Mouse (Mus musculus) C2C12 (cell line): Measurements from ENCODE around the gene Cipc. TPM values are rescaled to one million over a fixed set of nuclear protein-coding genes. Genes with fewer than 3 reads are reported as not detected.

Experiments used
- H3K27me3 ChIP-seq: one replicate; pipeline ENCODE4 v1.6.1; 2011; ENCODE audit not compliant: control insufficient read depth, insufficient read depth, insufficient read length
- H3K36me3 ChIP-seq: one replicate; pipeline ENCODE4 v1.6.1; 2011; ENCODE audit not compliant: control insufficient read depth, insufficient read depth
- H3K4me3 ChIP-seq: one replicate; pipeline ENCODE4 v1.5.1; 2011; ENCODE audit warnings: mild to moderate bottlenecking, control low read depth; ENCODE audit not compliant: poor library complexity, insufficient read depth, severe bottlenecking
- H3K79me2 ChIP-seq: one replicate; pipeline ENCODE4 v1.6.1; 2011; ENCODE audit not compliant: control insufficient read depth, insufficient read depth
- H3K79me3 ChIP-seq: one replicate; pipeline ENCODE4 v1.6.1; 2011; ENCODE audit warnings: low read depth, control low read depth
- H3ac ChIP-seq: one replicate; pipeline ENCODE3; 2011; ENCODE audit warnings: low read depth; ENCODE audit not compliant: control insufficient read depth, insufficient read length
- CEBPB ChIP-seq: IDR thresholded peaks from one replicate; pipeline ENCODE4 v1.6.1; 2011; ENCODE audit warnings: low read depth, mild to moderate bottlenecking, control low read depth, moderate library complexity
- CTCF ChIP-seq: IDR thresholded peaks from one replicate; pipeline ENCODE4 v1.5.1; 2011; ENCODE audit not compliant: control insufficient read depth, insufficient read depth, insufficient read length
- FOSL1 ChIP-seq: IDR thresholded peaks from one replicate; pipeline ENCODE4 v1.8.0; 2011; ENCODE audit warnings: mild to moderate bottlenecking, low read length; ENCODE audit not compliant: poor library complexity, insufficient read depth, severe bottlenecking
- MAX ChIP-seq: IDR thresholded peaks from one replicate; pipeline ENCODE4 v1.6.1; 2011; ENCODE audit warnings: mild to moderate bottlenecking, control low read depth
- MYOD1 ChIP-seq: IDR thresholded peaks from one replicate; pipeline ENCODE4 v1.6.1; 2011; ENCODE audit warnings: low read depth; ENCODE audit not compliant: control insufficient read depth, insufficient read length
- MYOG ChIP-seq: IDR thresholded peaks from one replicate; pipeline ENCODE4 v1.6.1; 2011; ENCODE audit not compliant: control insufficient read depth, insufficient read length; ENCODE audit errors: extremely low read depth
- USF1 ChIP-seq: IDR thresholded peaks from one replicate; pipeline ENCODE4 v1.6.1; 2011; ENCODE audit warnings: low read depth, mild to moderate bottlenecking, control low read depth, moderate library complexity
- polyA plus RNA-seq: library from polyadenylated mRNA; unstranded; fragments of >200 nt; fragmentation: generic; extraction: Trizol; gene quantifications from one replicate; pipeline ENCODE4 v1.2.1, GENCODE M21; 2012; ENCODE audit warnings: missing spikeins

Gene Cipc
- polyA plus RNA-seq, 1 experiment = 12.0 TPM

DNA sequence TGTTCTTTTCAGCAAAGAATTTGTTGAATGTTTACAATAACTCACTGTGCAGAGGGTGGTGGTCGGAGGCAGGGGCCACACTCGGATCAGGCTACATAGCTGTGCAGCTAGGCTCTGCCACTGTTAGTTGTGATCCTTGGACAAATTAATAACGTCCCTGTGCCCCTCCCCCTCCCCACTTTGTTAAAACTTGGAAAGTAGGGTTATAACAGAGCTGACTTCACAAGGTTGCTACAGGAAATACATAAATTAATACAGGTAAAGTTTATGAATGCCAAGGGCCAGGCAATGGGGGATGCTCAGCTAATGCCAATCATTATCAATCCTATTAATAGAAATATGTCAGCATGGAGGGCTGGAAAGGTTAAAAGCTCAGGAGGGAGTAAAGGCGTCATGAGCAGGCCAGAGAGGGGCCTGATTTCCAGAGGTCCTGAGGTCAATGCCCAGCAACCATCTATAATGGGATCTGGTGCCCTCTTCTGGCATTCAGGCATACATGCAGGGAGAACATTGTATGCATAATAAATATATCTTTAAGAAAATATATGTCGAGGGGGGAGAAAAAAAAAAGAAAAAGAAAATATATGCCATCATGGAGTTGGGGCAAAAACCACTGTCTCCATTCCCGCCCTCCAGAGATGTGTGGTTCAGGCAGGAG lies 29.8 kb downstream of the Cipc start:
- H3K36me3 ChIP-seq = no peaks in the 10 kb centered on the region
- H3K79me2 ChIP-seq = no peaks in the 10 kb centered on the region
- H3K79me3 ChIP-seq = no peaks in the 10 kb centered on the region
- TF ChIP-seq MYOG (no peak), MAX (no peak), USF1 (no peak), MYOD1 (no peak), FOSL1 (no peak), CTCF (no peak), CEBPB (no peak)
- H3ac ChIP-seq = no peak overlapping the region
- no peak overlapping the region for H3K4me3 ChIP-seq
- peaks cover 31% of the 10 kb centered on the region for H3K27me3 ChIP-seq

DNA sequence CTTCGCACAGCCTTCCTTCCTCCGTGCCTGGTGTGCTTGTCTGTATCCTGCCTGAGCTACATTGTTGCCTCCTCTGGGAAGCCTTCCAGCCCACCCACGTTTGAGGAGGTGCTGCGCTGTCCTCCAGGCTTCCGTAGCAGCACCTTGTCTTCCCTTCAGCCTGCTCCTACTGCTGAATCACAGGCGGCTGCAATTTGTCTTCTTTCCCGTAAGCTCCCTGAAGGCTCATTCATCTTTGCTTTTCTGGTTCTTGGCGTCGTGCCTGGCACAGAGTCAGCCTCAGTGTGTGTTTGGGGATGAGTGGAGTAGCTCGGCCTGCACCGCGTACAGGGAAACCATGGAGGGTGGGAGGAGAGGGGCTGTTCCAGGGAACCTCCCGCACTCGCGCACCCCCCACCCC lies 31.0 kb downstream of the Cipc start:
- Histone ChIP-seq H3K79me3 (no peaks in the 10 kb centered on the region), H3K79me2 (no peaks in the 10 kb centered on the region), H3K36me3 (no peaks in the 10 kb centered on the region), H3K4me3 (no peak overlapping the region), H3ac (no peak overlapping the region), H3K27me3 (peaks cover 36% of the 10 kb centered on the region)
- TF ChIP-seq MYOG (no peak), CTCF (no peak)

DNA sequence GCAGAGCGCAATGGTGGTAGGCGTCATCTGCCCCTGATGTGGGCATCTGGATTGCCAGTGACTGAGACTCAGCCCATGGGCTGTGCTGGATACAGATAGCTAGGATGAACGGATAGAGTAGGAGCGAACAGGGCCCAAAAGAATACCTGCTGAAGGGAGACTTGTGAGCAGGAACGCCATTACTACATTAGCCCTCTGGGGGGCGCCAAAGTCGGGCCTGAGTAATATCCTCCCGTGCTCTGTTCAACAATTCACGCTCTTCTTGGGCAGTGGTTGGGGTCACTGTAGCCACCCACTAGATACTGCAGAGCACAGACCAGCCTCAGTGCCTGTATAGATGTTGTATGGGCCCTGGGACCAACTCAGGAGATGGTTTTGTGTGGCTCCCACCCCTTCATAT lies 34.3 kb downstream of the Cipc start:
- no peaks in the 10 kb centered on the region for H3K79me2 ChIP-seq
- H3ac ChIP-seq = no peak overlapping the region
- H3K79me3 ChIP-seq = no peaks in the 10 kb centered on the region
- H3K27me3 ChIP-seq = peaks cover 51% of the 10 kb centered on the region
- TF ChIP-seq MYOD1 (no peak), CTCF (no peak), CEBPB (no peak), FOSL1 (no peak), MYOG (no peak), USF1 (no peak), MAX (no peak)
- H3K36me3 ChIP-seq = no peaks in the 10 kb centered on the region
- no peak overlapping the region for H3K4me3 ChIP-seq

- Histone ChIP-seq H3K79me3 (no peaks in the 10 kb centered on the region), H3ac (no peak overlapping the region), H3K27me3 (peaks cover 61% of the 10 kb centered on the region), H3K36me3 (no peaks in the 10 kb centered on the region), H3K4me3 (no peak overlapping the region), H3K79me2 (no peaks in the 10 kb centered on the region)
- no peak for TF ChIP-seq USF1
- no peak for TF ChIP-seq MYOG
- TF ChIP-seq MYOD1 = no peak
- TF ChIP-seq CEBPB = no peak
- TF ChIP-seq CTCF = no peak
- TF ChIP-seq FOSL1 = no peak
- no peak for TF ChIP-seq MAX
Observed at GRCm38 (mm10) chr12:86983470-86984193, 36.8 kb downstream of the Cipc start.

GRCm38 (mm10) chr12:86984194-86984555 lies 37.3 kb downstream of the Cipc start:
- H3K36me3 ChIP-seq = no peaks in the 10 kb centered on the region
- no peaks in the 10 kb centered on the region for H3K79me2 ChIP-seq
- H3ac ChIP-seq = no peak overlapping the region
- no peaks in the 10 kb centered on the region for H3K79me3 ChIP-seq
- peaks cover 62% of the 10 kb centered on the region for H3K27me3 ChIP-seq
- no peak for TF ChIP-seq MYOG
- no peak for TF ChIP-seq MYOD1
- no peak for TF ChIP-seq MAX
- TF ChIP-seq FOSL1 = no peak
- no peak for TF ChIP-seq CEBPB
- TF ChIP-seq CTCF = no peak
- no peak for TF ChIP-seq USF1
- H3K4me3 ChIP-seq = no peak overlapping the region
